Mouse (Mus musculus): ENCODE results near the gene Mvb12b.

DNA sequence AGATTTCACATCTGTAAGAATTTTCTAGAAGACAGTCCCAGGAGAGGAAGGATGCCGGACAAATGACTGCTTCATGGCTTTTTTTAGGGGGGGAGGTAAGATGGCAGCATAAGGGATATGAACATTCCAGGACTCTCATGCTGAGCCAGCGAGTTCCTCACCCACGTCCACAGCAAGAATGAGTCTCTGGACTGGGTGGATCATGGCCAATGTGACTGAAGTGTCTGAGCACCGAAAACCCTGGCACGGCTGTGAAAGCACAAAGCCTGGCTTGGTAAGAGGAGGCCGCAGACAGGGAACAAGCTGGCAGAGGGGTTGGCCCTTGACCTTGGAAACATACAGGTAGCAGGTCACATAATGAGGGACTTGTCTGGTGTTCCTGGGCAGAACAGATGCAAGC lies 87.5 kb downstream of the Mvb12b start:
- no peak for TF ChIP-seq GATA1 (IDR thresholded peaks at IDR 0.05; ENCODE audit: borderline replicate concordance, low read length)
- no peak for TF ChIP-seq FLI1 (IDR thresholded peaks at IDR 0.05; ENCODE audit: low read length)

All from megakaryocyte, embryonic 14.5 days (primary cell).